ENCODE assay signal across 27 mouse cellular contexts in genomic region chr9:21319503-21319902, GRCm38 (mm10). TPM values are rescaled to one million over a fixed set of nuclear protein-coding genes. Genes with fewer than 3 reads are reported as not detected.
DNase-seq lines count a peak whose midpoint lies in the region; TF ChIP-seq lines count a peak whose summit lies in the region.
"Had no signal": no experiment of that assay in that cellular context is flagged by ENCODE, and none has a peak within 500 bp of the region (broad histone marks: within the 10 kb centered on the region; RNA-seq: fewer than 3 reads in every experiment).

No protein-coding gene starts in this region.

- TF ChIP-seq CTCF in gastrocnemius, adult 2 months (IDR thresholded peaks at IDR 0.05) = peak; percentile 28; the same call in 1 of the 2 replicates
- TF ChIP-seq CTCF in layer of hippocampus, adult 2 months (conservative IDR thresholded peaks at IDR 0.05) = peak; percentile 50
- no peak for TF ChIP-seq CTCF in thymus, adult 2 months (IDR thresholded peaks at IDR 0.05; ENCODE audit: borderline replicate concordance, control insufficient read depth, extremely low read depth, insufficient read depth, low read length, poor library complexity)

- H3K4me1 ChIP-seq in thymus, adult 2 months (replicated peaks; ENCODE audit: control insufficient read depth, insufficient read depth, low read length) = peaks cover 47% of the 10 kb centered on the region

- no peak for DNase-seq in gastrocnemius, adult 2 months
- DNase-seq in gastrocnemius, adult 8-10 months (ENCODE audit: low spot score in 2 of 2) = no peak
- DNase-seq in layer of hippocampus, adult 2 months (ENCODE audit: low spot score in 2 of 2) = no peak
- DNase-seq in layer of hippocampus, adult 9-10 months (ENCODE audit: low spot score) = no peak
- no peak for DNase-seq in thymus, adult 2 months
- no peak for DNase-seq in thymus, postnatal 0 days (ENCODE audit: low spot score)
- no peak for DNase-seq in spleen, postnatal 14 days (ENCODE audit: low spot score in 2 of 2)
- DNase-seq: adrenal gland, postnatal 10 days; cerebellum, adult 11 months; cerebellum, adult 9-10 months; embryo, embryonic 11 days; gastrocnemius, postnatal 10 days; kidney, adult 18-20 months; kidney, postnatal 4 days; layer of hippocampus, adult 9-11 months; lung, adult 18-20 months; lung, postnatal 14 days; right cerebral cortex, postnatal 25 days; thymus, adult 18-20 months; thymus, postnatal 4 days had no signal

- H3K36me3 ChIP-seq in thymus, adult 2 months (ENCODE audit: control insufficient read depth, insufficient read depth, low read length) = no peaks in the 10 kb centered on the region
- H3K36me3 ChIP-seq: forebrain, embryonic 15.5 days; hindbrain, embryonic 12.5 days; liver, embryonic 12.5 days; midbrain, embryonic 15.5 days had no signal

- H3K4me3 ChIP-seq in gastrocnemius, adult 2 months = no peak overlapping the region
- H3K4me3 ChIP-seq in layer of hippocampus, adult 2 months = no peak overlapping the region
- no peak overlapping the region for H3K4me3 ChIP-seq in thymus, adult 2 months (ENCODE audit: control insufficient read depth, insufficient read depth, low read length)

- no peaks in the 10 kb centered on the region for H3K27me3 ChIP-seq in thymus, adult 2 months (ENCODE audit: control insufficient read depth, insufficient read depth, low read length)
- H3K27me3 ChIP-seq: embryonic facial prominence, embryonic 12.5 days; forebrain, embryonic 15.5 days; hindbrain, embryonic 12.5 days; limb, embryonic 13.5 days; liver, embryonic 12.5 days; midbrain, embryonic 15.5 days had no signal

- 92% methylated on average over 4 of the region's 4 CpGs for WGBS in thymus, adult 2 months

- no peak for TF ChIP-seq POLR2A in thymus, adult 2 months (IDR thresholded peaks at IDR 0.05; ENCODE audit: control insufficient read depth, extremely low read depth, insufficient read depth, low read length, poor library complexity)

- H3K27ac ChIP-seq in gastrocnemius, adult 2 months = no peak overlapping the region
- H3K27ac ChIP-seq in layer of hippocampus, adult 2 months = no peak overlapping the region
- H3K27ac ChIP-seq in thymus, adult 2 months (ENCODE audit: control insufficient read depth, insufficient read depth, low read length) = peak overlapping the region; percentile 89; the same call in 1 of the 2 replicates
- H3K27ac ChIP-seq: embryonic facial prominence, embryonic 12.5 days; forebrain, embryonic 15.5 days; hindbrain, embryonic 12.5 days; limb, embryonic 13.5 days had no signal

- intact Hi-C loops in gastrocnemius, adult 2 months (cut with DNase I) = no loop called here

RNA-seq across cellular contexts. Expression of gene Slc44a2, which starts 1.0 kb away (rescaled TPM):
- total RNA-seq in gastrocnemius, adult 2 months (2021) = 100 to 1,000 TPM; 168 to 178 TPM
- 100 to 1,000 TPM; 155 to 165 (median 161) TPM for total RNA-seq in gastrocnemius, adult 8-10 months (2022)
- total RNA-seq in layer of hippocampus, adult 2 months (2021) = 10 to 100 TPM; 50.7 to 52.6 TPM
- polyA plus RNA-seq in thymus, adult 2 months (2012; rRNA removed) = 477 and 505 TPM in 2 replicates
- 161 and 167 TPM in 2 replicates for polyA plus RNA-seq in thymus, postnatal 0 days (2015; fragmentation: Nextera tagmentation; extraction: Ambion mirVana)

RNA-seq across cellular contexts. Expression of gene Ap1m2, which starts 7.4 kb away (rescaled TPM):
- not detected for total RNA-seq in gastrocnemius, adult 2 months (2021)
- not detected for total RNA-seq in gastrocnemius, adult 8-10 months (2022)
- under 1 TPM; 0.41 to 0.76 TPM for total RNA-seq in layer of hippocampus, adult 2 months (2021)
- 9.6 and 11.1 TPM in 2 replicates for polyA plus RNA-seq in thymus, adult 2 months (2012; rRNA removed)
- polyA plus RNA-seq in thymus, postnatal 0 days (2015; fragmentation: Nextera tagmentation; extraction: Ambion mirVana) = 20.2 and 21.0 TPM in 2 replicates
- total RNA-seq: gastrocnemius, postnatal 10 days; heart, postnatal 25 days had no signal

RNA-seq across cellular contexts. Expression of gene Cdkn2d, which starts 28.3 kb away (rescaled TPM):
- total RNA-seq in gastrocnemius, adult 2 months (2021) = 1 to 10 TPM; 8.6 to 9.1 TPM
- total RNA-seq in gastrocnemius, adult 8-10 months (2022) = 10 to 100 TPM in 3 of 4 experiments, 1 to 10 TPM in 1; 8.8 to 10.7 (median 10.6) TPM
- 10 to 100 TPM; 53.7 to 54.4 TPM for total RNA-seq in layer of hippocampus, adult 2 months (2021)
- 319 and 330 TPM in 2 replicates for polyA plus RNA-seq in thymus, adult 2 months (2012; rRNA removed)
- polyA plus RNA-seq in thymus, postnatal 0 days (2015; fragmentation: Nextera tagmentation; extraction: Ambion mirVana) = 216 and 234 TPM in 2 replicates

RNA-seq across cellular contexts. Expression of gene Kri1, which starts 31.7 kb away (rescaled TPM):
- total RNA-seq in gastrocnemius, adult 2 months (2021) = 10 to 100 TPM; 11.0 to 12.6 TPM
- 10 to 100 TPM in 3 of 4 experiments, 1 to 10 TPM in 1; 8.4 to 13.0 (median 11.4) TPM for total RNA-seq in gastrocnemius, adult 8-10 months (2022)
- total RNA-seq in layer of hippocampus, adult 2 months (2021) = 10 to 100 TPM; 45.1 to 46.6 TPM
- polyA plus RNA-seq in thymus, adult 2 months (2012; rRNA removed) = 56.5 and 57.9 TPM in 2 replicates
- 17.9 and 25.1 TPM in 2 replicates for polyA plus RNA-seq in thymus, postnatal 0 days (2015; fragmentation: Nextera tagmentation; extraction: Ambion mirVana)

RNA-seq across cellular contexts. Expression of gene Ilf3, which starts 48.2 kb away (rescaled TPM):
- total RNA-seq in gastrocnemius, adult 2 months (2021) = 10 to 100 TPM; 21.2 to 25.2 TPM
- 10 to 100 TPM; 15.8 to 20.6 (median 18.9) TPM for total RNA-seq in gastrocnemius, adult 8-10 months (2022)
- 100 to 1,000 TPM; 106 to 108 TPM for total RNA-seq in layer of hippocampus, adult 2 months (2021)
- polyA plus RNA-seq in thymus, adult 2 months (2012; rRNA removed) = 151 and 157 TPM in 2 replicates
- 138 TPM in 2 replicates for polyA plus RNA-seq in thymus, postnatal 0 days (2015; fragmentation: Nextera tagmentation; extraction: Ambion mirVana)

Comparison
In these comparisons a context has a peak if more than half of its experiments do, and no peak if none do; other contexts are left out.
1. RNA of gene Cdkn2d, which starts 28.3 kb away (total RNA-seq): 53.7 to 54.4 TPM in layer of hippocampus, adult 2 months; 8.8 to 10.7 TPM in gastrocnemius, adult 8-10 months and 8.6 to 9.1 TPM in gastrocnemius, adult 2 months; every median in the first group is over 4 times any median in the second.